Mouse (Mus musculus) thymus, adult 2 months (tissue): Measurements from ENCODE around the gene Egfem1.

Source experiments
- CTCF ChIP-seq: fragments of 200-500 bp; IDR thresholded peaks from 2 replicates; pipeline ENCODE4 v1.5.1; 2012; ENCODE audit warnings: mild to moderate bottlenecking, control low read depth, low read length, moderate library complexity, borderline replicate concordance; ENCODE audit not compliant: control insufficient read depth, poor library complexity, insufficient read depth; ENCODE audit errors: extremely low read depth
- POLR2A ChIP-seq: fragments of 200-500 bp; IDR thresholded peaks from 2 replicates; pipeline ENCODE4 v1.6.1; 2012; ENCODE audit warnings: mild to moderate bottlenecking, low read length, control low read depth, moderate library complexity; ENCODE audit not compliant: control insufficient read depth, poor library complexity, insufficient read depth; ENCODE audit errors: extremely low read depth

DNA sequence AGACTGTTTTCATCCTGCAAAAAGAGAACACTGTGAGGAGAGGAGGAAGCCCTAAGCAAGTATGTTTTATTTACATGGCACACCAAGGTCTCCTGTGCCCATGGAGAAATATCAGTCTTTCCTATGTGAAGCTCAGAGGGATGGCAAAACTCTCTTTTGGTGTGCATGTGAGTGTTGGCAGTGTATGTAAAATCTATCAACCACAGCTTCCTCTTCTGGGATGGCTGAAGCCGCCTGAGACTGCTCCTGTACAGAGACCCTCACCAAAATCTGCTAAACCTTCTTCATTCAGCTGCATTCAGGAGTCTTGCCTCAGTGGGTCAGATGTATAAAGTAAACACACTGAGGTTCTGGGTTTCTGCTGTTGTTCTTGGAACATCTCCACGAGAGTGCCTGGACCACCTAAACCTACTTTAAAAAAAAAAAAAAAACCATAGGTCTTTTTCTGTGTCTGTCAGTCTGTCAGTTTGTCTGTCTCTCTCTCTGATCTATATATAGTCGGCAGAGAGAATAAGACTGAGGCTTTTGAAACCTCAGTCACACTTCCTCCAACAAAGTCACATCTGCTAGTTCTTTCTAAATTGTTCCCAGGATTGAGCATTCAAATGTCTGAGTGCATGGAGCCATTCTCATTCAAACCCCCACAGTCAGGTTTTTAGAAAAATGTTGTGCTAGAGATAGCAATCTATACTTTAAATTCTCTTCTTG is 24.3 kb downstream of the Egfem1 start:
- no peak for TF ChIP-seq POLR2A
- no peak for TF ChIP-seq CTCF
